Comparison of ENCODE assay signal across 8 mouse cellular contexts in the genomic region with DNA sequence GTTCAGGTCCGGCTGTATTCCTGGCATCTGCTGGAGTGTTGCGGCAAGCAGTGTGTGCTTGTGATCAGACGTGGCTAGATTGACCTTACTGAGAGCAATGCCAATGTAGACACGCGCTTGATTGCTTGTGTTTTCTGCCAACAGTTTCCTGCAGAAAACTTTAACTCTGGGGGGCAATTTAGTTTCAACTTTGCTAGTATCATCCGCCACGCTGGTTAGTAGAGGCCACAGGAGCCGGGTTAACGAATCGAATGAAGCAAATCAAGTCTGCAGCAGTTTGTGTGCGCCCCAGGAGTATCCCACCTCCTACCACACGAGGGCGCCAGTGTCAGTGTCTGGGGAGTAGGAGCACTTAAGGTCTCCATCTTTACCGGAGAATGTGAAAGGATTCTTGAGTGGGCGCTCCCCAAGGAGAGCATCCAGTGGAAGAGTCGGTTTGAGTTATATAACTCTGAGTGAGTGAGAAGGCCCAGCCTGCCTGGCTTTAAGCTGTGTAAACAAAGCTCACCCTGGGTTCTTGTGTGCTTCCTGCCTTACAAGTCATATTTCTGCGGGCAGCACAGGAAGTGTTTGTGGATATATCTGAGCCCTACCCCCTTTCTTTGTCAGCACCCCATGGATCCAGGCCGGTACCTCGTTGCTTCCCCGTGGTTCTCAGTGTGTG.
A peak's percentile ranks its signal among the peaks of the same experiment; 100 is the strongest.
DNase-seq lines count a peak whose midpoint lies in the region; ATAC-seq and TF ChIP-seq lines count a peak whose summit lies in the region.

No protein-coding gene starts in this region.

- no peak for TF ChIP-seq POLR2A in cortical plate, adult 2 months (IDR thresholded peaks at IDR 0.05; ENCODE audit: extremely low read depth, insufficient read depth, low read length)
- TF ChIP-seq POLR2A in small intestine, adult 2 months (IDR thresholded peaks at IDR 0.05; ENCODE audit: low read depth, low read length) = no peak

- DNase-seq in left cerebral cortex, adult 18-20 months (ENCODE audit: low spot score in 2 of 2) = peak; percentile 68 to 72
- no peak for DNase-seq in left cerebral cortex, adult 11 months (ENCODE audit: low spot score)
- peak; percentile 22 to 43 for DNase-seq in gastrocnemius, adult 8-10 months (ENCODE audit: low spot score in 2 of 2)
- peak; percentile 95 for DNase-seq in induced T-regulatory cell, adult 2 months (ENCODE audit: low read depth)
- DNase-seq in left cerebral cortex, postnatal 4 days = peak; percentile 77
- DNase-seq in midbrain, embryonic 11.5 days (ENCODE audit: low spot score, missing footprints) = peak; percentile 99

- H3K27me3 ChIP-seq in midbrain, embryonic 11.5 days (ENCODE audit: control insufficient read depth, insufficient read depth, low read length) = peaks cover 12% of the 10 kb centered on the region
- no peaks in the 10 kb centered on the region for H3K27me3 ChIP-seq in small intestine, adult 2 months (ENCODE audit: control insufficient read depth, insufficient read depth, low read length)

- intact Hi-C loops in left cerebral cortex, postnatal 4 days (cut with DNase I) = loop anchor here (10.0 kb wide), 1 partner anchor 110 kb away; no protein-coding TSS in a partner anchor

- H3K36me3 ChIP-seq in midbrain, embryonic 11.5 days (ENCODE audit: control insufficient read depth, insufficient read depth, low read length) = no peaks in the 10 kb centered on the region
- H3K36me3 ChIP-seq in small intestine, adult 2 months (ENCODE audit: control insufficient read depth, insufficient read depth, low read length) = 0 out of 2 replicates have a peak, but pooled peaks cover 2% of the 10 kb centered on the region

- WGBS in midbrain, embryonic 11.5 days = 31% methylated on average over 20 of the region's 20 CpGs
- 45% methylated on average over 20 of the region's 20 CpGs for WGBS in small intestine, adult 2 months

- no peaks in the 10 kb centered on the region for H3K9me3 ChIP-seq in midbrain, embryonic 11.5 days (ENCODE audit: control insufficient read depth, low read length)

- no peak overlapping the region for H3K4me3 ChIP-seq in cortical plate, adult 2 months (ENCODE audit: insufficient read depth, low read length)
- H3K4me3 ChIP-seq in midbrain, embryonic 11.5 days (ENCODE audit: low read depth, low read length) = no peak overlapping the region
- peak overlapping the region; percentile 33 for H3K4me3 ChIP-seq in small intestine, adult 2 months (ENCODE audit: low read depth, low read length)

- no peak overlapping the region for H3K4me2 ChIP-seq in midbrain, embryonic 11.5 days

- 0 out of 2 replicates have a peak overlapping the region, but pooled peaks have one; percentile 20 for H3K27ac ChIP-seq in cortical plate, adult 2 months (ENCODE audit: insufficient read depth, low read length)
- no peak overlapping the region for H3K27ac ChIP-seq in midbrain, embryonic 11.5 days (ENCODE audit: low read depth, low read length)
- peak overlapping the region; percentile 18; the same call in 1 of the 2 replicates for H3K27ac ChIP-seq in small intestine, adult 2 months (ENCODE audit: insufficient read depth, low read depth, low read length)

- peak; percentile 41 for ATAC-seq in midbrain, embryonic 11.5 days (ENCODE audit: low FRiP score)

- no peak overlapping the region for H3K9ac ChIP-seq in midbrain, embryonic 11.5 days (ENCODE audit: low read length)

- peak; percentile 75 for TF ChIP-seq CTCF in cortical plate, adult 2 months (IDR thresholded peaks at IDR 0.05; ENCODE audit: extremely low read depth, insufficient read depth, low read length)
- peak; percentile 85; the same call in 1 of the 2 replicates for TF ChIP-seq CTCF in small intestine, adult 2 months (IDR thresholded peaks at IDR 0.05; ENCODE audit: extremely low read depth, insufficient read length, insufficient replicate concordance, low read depth, low read length)

- peaks cover 2% of the 10 kb centered on the region; the same call in 1 of the 2 replicates for H3K4me1 ChIP-seq in cortical plate, adult 2 months (ENCODE audit: control insufficient read depth, insufficient read depth, low read length)
- H3K4me1 ChIP-seq in midbrain, embryonic 11.5 days (ENCODE audit: control insufficient read depth, insufficient read depth, low read length) = peaks cover 11% of the 10 kb centered on the region; the same call in 1 of the 2 replicates
- H3K4me1 ChIP-seq in small intestine, adult 2 months (ENCODE audit: control insufficient read depth, insufficient read depth, insufficient read length, low read length) = no peaks in the 10 kb centered on the region; the same call in 1 of the 2 replicates
